Mouse (Mus musculus) gastrocnemius, postnatal 25 days (tissue): ENCODE data around the gene Lig4. TPM values are rescaled to one million over a fixed set of nuclear protein-coding genes. Genes with fewer than 3 reads are reported as not detected.

Experiments used
- DNase-seq: peaks from one replicate; pipeline ENCODE4 v3.0.0; 2022
- total RNA-seq, 2 experiments: library from RNA; stranded (reverse); gene quantifications; 1 replicate in 1 of 2; 2 replicates in 1 of 2; pipeline ENCODE4 v1.2.3; 2021

Gene Lig4
- total RNA-seq, 2 experiments from 2014 or later: 3.0 to 3.6 TPM

DNA sequence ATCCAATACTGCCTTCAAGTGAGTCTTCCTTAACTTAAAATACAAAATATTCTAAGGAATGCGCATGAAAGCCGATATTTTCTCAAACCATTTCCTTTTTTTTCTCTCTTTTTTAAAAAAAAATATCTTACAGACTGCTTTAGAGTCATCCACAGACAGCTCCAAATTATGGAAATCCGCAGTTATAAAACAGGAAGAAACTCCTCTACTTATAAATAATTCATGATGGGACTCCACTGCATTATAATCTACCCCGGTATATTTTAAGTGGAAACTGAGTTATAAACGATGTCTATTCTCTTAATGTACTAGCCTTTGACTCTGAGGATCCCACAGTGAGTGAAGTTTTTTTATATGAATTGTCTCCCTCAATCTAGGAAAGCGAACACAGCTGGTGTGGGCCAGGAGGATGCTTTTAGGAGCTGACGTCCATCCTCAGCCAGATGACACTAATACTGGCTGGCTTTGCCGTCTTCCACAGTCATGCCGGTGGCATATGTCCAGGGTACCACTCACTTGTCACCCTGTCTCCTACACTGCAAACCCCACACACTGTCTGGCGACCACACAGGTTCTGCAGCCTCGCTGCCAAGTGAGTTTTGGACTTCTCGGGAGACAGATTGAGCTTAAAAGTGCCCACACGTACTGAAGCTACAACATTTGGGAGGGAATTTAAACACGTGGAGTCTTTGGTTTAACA lies 47.6 kb downstream of the Lig4 start:
- no peak for DNase-seq

Other genes with a start within 250 kb of the Lig4 start
- gene Fam155a, start 206.5 kb downstream of the Lig4 start, total RNA-seq: under 1 TPM in 1 of 2 experiments, not detected in 1; 0.08 TPM
- not detected for gene Gm10217, start 113.4 kb downstream of the Lig4 start, total RNA-seq
- gene Abhd13, start within 50 bp of the Lig4 start, total RNA-seq: 1 to 10 TPM; 7.9 to 8.1 TPM
- under 1 TPM; 0.92 to 0.99 TPM for gene Tnfsf13b, start 28.8 kb upstream of the Lig4 start, total RNA-seq
- gene Myo16, start 176.2 kb upstream of the Lig4 start, total RNA-seq: 1 to 10 TPM; 1.2 to 1.6 TPM